Mouse (Mus musculus) heart, postnatal 0 days (tissue): ENCODE results near the gene Amdhd1. TPM values are rescaled to one million over a fixed set of nuclear protein-coding genes. Genes with fewer than 3 reads are reported as not detected.

ENCODE experiments used
- ATAC-seq: fragments of 200-750 bp; cut with Nextera tagmentation; 2 replicates; pipeline ENCODE4 v1.8.0; 2017; ENCODE audit warnings: low read depth, moderate number of reproducible peaks, moderate library complexity; ENCODE audit not compliant: insufficient read depth
- DNase-seq: peaks from one replicate; pipeline ENCODE4 v3.0.0-alpha.2; 2016; ENCODE audit warnings: low spot score
- H3K27ac ChIP-seq: fragments of 300-500 bp; sonication (generic); 2 replicates; pipeline ENCODE4 v1.5.1; 2014; ENCODE audit warnings: low read depth, mild to moderate bottlenecking
- H3K27me3 ChIP-seq: fragments of 300-500 bp; sonication (generic); 2 replicates; pipeline ENCODE4 v1.6.1; 2014; ENCODE audit warnings: low read length, mixed read lengths; ENCODE audit not compliant: control insufficient read depth, insufficient read depth
- H3K36me3 ChIP-seq: fragments of 300-500 bp; sonication (generic); replicated peaks from 2 replicates; pipeline ENCODE4 v1.6.1; 2014; ENCODE audit warnings: low read length, mixed read lengths; ENCODE audit not compliant: control insufficient read depth, insufficient read depth
- H3K4me1 ChIP-seq: fragments of 300-500 bp; sonication (generic); 2 replicates; pipeline ENCODE4 v1.6.1; 2014; ENCODE audit warnings: antibody characterized with exemption; ENCODE audit not compliant: control insufficient read depth, insufficient read depth
- H3K4me2 ChIP-seq: fragments of 300-500 bp; sonication (generic); 2 replicates; pipeline ENCODE4 v1.6.1; 2014; ENCODE audit warnings: low read depth, mild to moderate bottlenecking, low read length, moderate library complexity
- H3K4me3 ChIP-seq: fragments of 300-500 bp; sonication (generic); 2 replicates; pipeline ENCODE4 v1.5.1; 2014; ENCODE audit warnings: low read depth, low read length
- H3K9ac ChIP-seq: fragments of 300-500 bp; sonication (generic); replicated peaks from 2 replicates; pipeline ENCODE4 v1.6.1; 2014; ENCODE audit warnings: low read depth, low read length, mixed read lengths
- H3K9me3 ChIP-seq: fragments of 300-500 bp; sonication (generic); replicated peaks from 2 replicates; pipeline ENCODE4 v1.6.1; 2016; ENCODE audit warnings: low read length; ENCODE audit not compliant: control insufficient read depth
- CTCF ChIP-seq: IDR thresholded peaks from 2 replicates; pipeline ENCODE4 v1.5.1; 2016; ENCODE audit warnings: antibody characterized with exemption, control low read depth, low read depth
- EP300 ChIP-seq: IDR thresholded peaks from 2 replicates; pipeline ENCODE4 v1.6.1; 2016; ENCODE audit warnings: antibody characterized with exemption, low read depth
- WGBS: fragments of 180-500 bp; shearing (Covaris S2); extraction: QIAGEN DNeasy Blood & Tissue Kit; methylation state at CpG from one replicate; pipeline ENCODE4 v1.1.7; 2014; 5-methylcytosine and 5-hydroxymethylcytosine counted together
- polyA plus RNA-seq: library from polyadenylated mRNA; unstranded; fragments of >200 nt; fragmentation: Nextera tagmentation; extraction: Ambion mirVana; gene quantifications from 2 replicates; pipeline ENCODE4 v1.2.1, GENCODE M21; 2015
- total RNA-seq: library from RNA; depleted of rRNA; stranded (reverse); fragments of >200 nt; gene quantifications from 2 replicates; pipeline ENCODE4 v1.2.3, GENCODE M21; 2014; ENCODE audit warnings: low replicate concordance

The Amdhd1 gene
- total and polyA plus RNA-seq, 2 experiments from 2014 or later: 0.04 TPM; not detected in 1

DNA sequence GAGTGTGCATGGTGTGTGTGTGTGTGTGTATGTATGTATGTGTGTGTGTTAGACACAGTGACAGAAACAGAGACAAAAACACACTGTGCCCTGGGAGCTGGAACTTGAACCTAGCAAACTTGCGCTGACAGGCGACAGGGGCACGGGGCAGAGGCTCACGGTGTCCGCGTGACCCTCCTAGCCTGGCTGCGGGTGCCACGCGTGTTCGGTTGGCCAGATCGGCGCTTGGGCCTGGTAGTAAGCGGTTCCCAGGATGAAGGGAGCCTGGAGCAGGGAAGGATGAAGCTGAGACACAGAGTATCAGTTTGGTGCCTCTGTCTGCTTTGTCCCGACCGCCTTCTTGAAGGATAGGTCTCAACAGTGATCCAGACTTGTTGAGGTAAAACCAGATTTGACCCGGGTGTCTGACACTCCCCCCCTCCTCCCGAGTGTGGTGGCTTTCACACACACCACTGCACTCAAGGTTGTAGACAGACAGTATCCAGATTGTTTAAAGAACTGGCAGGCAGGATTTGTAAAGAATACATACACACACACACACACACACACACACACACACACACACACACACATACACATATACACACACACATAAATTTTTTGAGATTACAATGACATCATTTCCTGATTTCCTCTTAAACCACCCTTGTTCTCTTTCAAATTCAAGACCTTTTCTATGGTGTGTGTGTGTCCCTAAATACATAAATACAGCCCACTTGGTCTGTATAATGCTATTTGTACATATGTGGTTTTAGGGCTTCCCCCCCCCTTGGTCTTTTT lies 788 bp upstream of the Amdhd1 start, which contains the start of gene Ccdc38:
Gene Ccdc38, plus strand, starts transcription at position 202 of the 780 bp plus-strand sequence.
- Histone ChIP-seq H3K4me1 (peaks cover 7% of the 10 kb centered on the region; the same call in 1 of the 2 replicates), H3K9me3 (no peaks in the 10 kb centered on the region), H3K36me3 (no peaks in the 10 kb centered on the region), H3K4me2 (peak within 1 kb of the TSS; percentile 75), H3K27ac (no peak within 1 kb of the TSS), H3K4me3 (peak within 1 kb of the TSS; percentile 54), H3K9ac (peak within 1 kb of the TSS; percentile 38; the same call in 1 of the 2 replicates), H3K27me3 (peaks cover 10% of the 10 kb centered on the region; the same call in 1 of the 2 replicates)
- DNase-seq (no peak), ATAC-seq (peak; percentile 12; the same call in 1 of the 2 replicates)
- TF ChIP-seq CTCF (no peak), EP300 (no peak)
- 47% methylated on average over 17 of the region's 17 CpGs for WGBS

DNA sequence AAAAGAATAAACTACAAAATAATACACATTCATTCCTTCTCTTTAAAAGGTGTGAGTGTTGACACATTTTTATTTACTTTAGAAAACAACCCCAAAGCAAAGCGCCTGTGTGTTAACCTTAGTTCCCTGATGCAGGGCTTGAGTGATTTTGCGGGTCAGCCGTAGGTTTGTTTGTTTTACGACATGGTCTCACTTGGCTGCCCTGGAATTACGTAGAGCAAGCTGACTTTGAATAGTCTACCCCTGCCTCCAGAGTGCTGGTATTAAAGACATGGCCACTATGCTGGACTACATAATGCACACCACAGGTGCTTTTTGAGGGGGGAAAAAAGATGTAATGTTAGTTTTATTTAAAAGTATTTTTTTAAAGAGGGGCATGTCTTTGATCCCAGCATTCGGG lies 1.0 kb downstream of the Amdhd1 start:
- ATAC-seq: no peak
- no peak overlapping the region for H3K9ac ChIP-seq
- WGBS: 79% methylated on average over 6 of the region's 6 CpGs
- DNase-seq: no peak
- no peak overlapping the region for H3K4me3 ChIP-seq
- peaks cover 25% of the 10 kb centered on the region for H3K27me3 ChIP-seq
- H3K9me3 ChIP-seq: no peaks in the 10 kb centered on the region
- peaks cover 7% of the 10 kb centered on the region; the same call in 1 of the 2 replicates for H3K4me1 ChIP-seq
- TF ChIP-seq CTCF: no peak
- TF ChIP-seq EP300: no peak
- no peaks in the 10 kb centered on the region for H3K36me3 ChIP-seq
- H3K4me2 ChIP-seq: no peak overlapping the region
- H3K27ac ChIP-seq: no peak overlapping the region

DNA sequence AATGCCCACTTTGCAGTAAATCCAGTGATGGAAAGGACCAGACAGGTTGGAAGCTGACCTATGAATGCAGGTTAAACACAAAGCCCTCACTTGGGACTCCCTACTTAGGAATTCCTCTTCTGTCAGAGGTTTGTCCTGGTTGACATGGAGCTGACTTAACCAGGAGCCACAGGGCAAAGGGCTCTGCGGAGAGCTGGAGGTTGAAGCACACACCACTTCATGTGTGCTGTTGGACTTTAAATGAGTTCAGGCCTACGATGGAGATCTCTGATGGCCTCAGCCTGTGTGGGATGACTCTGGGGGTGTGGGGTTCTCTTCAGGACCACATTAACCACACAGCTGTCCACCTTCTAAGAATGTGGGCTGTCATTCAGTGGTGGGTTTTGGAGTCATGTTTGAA lies 1.5 kb downstream of the Amdhd1 start:
- TF ChIP-seq CTCF: no peak
- Histone ChIP-seq H3K27me3 (peaks cover 25% of the 10 kb centered on the region), H3K9me3 (no peaks in the 10 kb centered on the region), H3K36me3 (no peaks in the 10 kb centered on the region), H3K4me3 (no peak overlapping the region), H3K27ac (no peak overlapping the region), H3K9ac (no peak overlapping the region), H3K4me1 (peaks cover 7% of the 10 kb centered on the region; the same call in 1 of the 2 replicates), H3K4me2 (no peak overlapping the region)
- DNase-seq (no peak), ATAC-seq (no peak)
- whole genome bisulfite sequencing: 84% methylated on average over 2 of the region's 2 CpGs

- no peak for TF ChIP-seq CTCF
- no peaks in the 10 kb centered on the region for H3K27me3 ChIP-seq
- 84% methylated on average over 1 of the region's 1 CpGs for WGBS
- no peak overlapping the region for H3K27ac ChIP-seq
- ATAC-seq (no peak), DNase-seq (no peak)
- H3K4me3 ChIP-seq: no peak overlapping the region
- H3K36me3 ChIP-seq: no peaks in the 10 kb centered on the region
- H3K9ac ChIP-seq: no peak overlapping the region
- H3K4me2 ChIP-seq: no peak overlapping the region
- H3K9me3 ChIP-seq: no peaks in the 10 kb centered on the region
- no peaks in the 10 kb centered on the region for H3K4me1 ChIP-seq
Observed at GRCm38 (mm10) chr10:93525329-93525728, 14.5 kb downstream of the Amdhd1 start.

GRCm38 (mm10) chr10:93520994-93521393 lies 18.8 kb downstream of the Amdhd1 start:
- TF ChIP-seq EP300 (no peak), CTCF (no peak)
- Histone ChIP-seq H3K4me3 (no peak overlapping the region), H3K9ac (no peak overlapping the region), H3K4me2 (no peak overlapping the region), H3K4me1 (no peaks in the 10 kb centered on the region), H3K36me3 (no peaks in the 10 kb centered on the region), H3K27ac (no peak overlapping the region), H3K27me3 (no peaks in the 10 kb centered on the region), H3K9me3 (no peaks in the 10 kb centered on the region)
- no peak for ATAC-seq
- 62% methylated on average over 4 of the region's 4 CpGs for WGBS
- DNase-seq: no peak
